Mouse (Mus musculus) MEL (cell line): ENCODE results near the gene Cgrrf1.

Source experiments
- BHLHE40 ChIP-seq: IDR thresholded peaks from 2 replicates; pipeline ENCODE4 v1.6.1; 2012; ENCODE audit warnings: low read depth, mild to moderate bottlenecking, inconsistent platforms, low read length, improper control_type of control experiment, borderline replicate concordance
- CTCF ChIP-seq, 3 experiments: IDR thresholded peaks in 2 of 3; conservative IDR thresholded peaks in 1 of 3; 2 replicates each; pipeline ENCODE4 v1.5.1; 2011 to 2012; ENCODE audit warnings: low read length in 3 of 3, low read depth in 2 of 3, mild to moderate bottlenecking in 2 of 3, improper control_type of control experiment in 1 of 3, inconsistent platforms in 1 of 3, mixed read lengths in 1 of 3, moderate library complexity in 1 of 3; ENCODE audit not compliant: control insufficient read depth in 1 of 3, insufficient read depth in 1 of 3, poor library complexity in 1 of 3, severe bottlenecking in 1 of 3
- EP300 ChIP-seq, 2 experiments: IDR thresholded peaks; 2 replicates each; pipeline ENCODE4 v1.6.1; 2011; ENCODE audit warnings: improper control_type of control experiment in 2 of 2, low read length in 2 of 2, low read depth in 1 of 2, mild to moderate bottlenecking in 1 of 2
- HCFC1 ChIP-seq: IDR thresholded peaks from 2 replicates; pipeline ENCODE4 v1.6.1; 2012; ENCODE audit warnings: low read depth, mild to moderate bottlenecking, inconsistent platforms, low read length, improper control_type of control experiment, moderate library complexity
- MAX ChIP-seq: IDR thresholded peaks from 2 replicates; pipeline ENCODE4 v1.6.1; 2011; ENCODE audit warnings: low read length, improper control_type of control experiment
- MYC ChIP-seq: IDR thresholded peaks from 2 replicates; pipeline ENCODE4 v1.6.1; 2011; ENCODE audit warnings: low read depth, mild to moderate bottlenecking, low read length, improper control_type of control experiment, moderate library complexity
- POLR2A ChIP-seq, 2 experiments: IDR thresholded peaks; 2 replicates each; pipeline ENCODE4 v1.6.1; 2011 to 2012; ENCODE audit warnings: low read length in 2 of 2, mild to moderate bottlenecking in 2 of 2, control low read depth in 1 of 2, improper control_type of control experiment in 1 of 2, low read depth in 1 of 2, moderate library complexity in 1 of 2; ENCODE audit not compliant: control insufficient read depth in 1 of 2, insufficient read depth in 1 of 2, poor library complexity in 1 of 2
- POLR2AphosphoS5 ChIP-seq: IDR thresholded peaks from 2 replicates; pipeline ENCODE4 v1.6.1; 2012; ENCODE audit warnings: low read depth, borderline replicate concordance, mild to moderate bottlenecking, inconsistent platforms, low read length, moderate library complexity, mixed read lengths
- TAL1 ChIP-seq: IDR thresholded peaks from 2 replicates; pipeline ENCODE4 v1.6.1; 2012; ENCODE audit warnings: mild to moderate bottlenecking, inconsistent platforms, low read length, moderate library complexity, mixed read lengths
- TBP ChIP-seq: IDR thresholded peaks from 2 replicates; pipeline ENCODE4 v1.8.0; 2011; ENCODE audit warnings: low read depth, low read length, improper control_type of control experiment
- USF1 ChIP-seq: IDR thresholded peaks from 2 replicates; pipeline ENCODE4 v1.6.1; 2014; ENCODE audit warnings: low read depth, mild to moderate bottlenecking, inconsistent platforms, low read length, improper control_type of control experiment, moderate library complexity
- USF2 ChIP-seq, 2 experiments: IDR thresholded peaks; 2 replicates each; pipeline ENCODE4 v1.6.1; 2011 to 2012; ENCODE audit warnings: improper control_type of control experiment in 2 of 2, low read length in 2 of 2, borderline replicate concordance in 1 of 2, inconsistent platforms in 1 of 2, low read depth in 1 of 2, mild to moderate bottlenecking in 1 of 2; ENCODE audit not compliant: insufficient read depth in 1 of 2
- ZNF384 ChIP-seq: IDR thresholded peaks from 2 replicates; pipeline ENCODE4 v1.6.1; 2012; ENCODE audit warnings: low read depth, mild to moderate bottlenecking, inconsistent platforms, low read length, improper control_type of control experiment

DNA sequence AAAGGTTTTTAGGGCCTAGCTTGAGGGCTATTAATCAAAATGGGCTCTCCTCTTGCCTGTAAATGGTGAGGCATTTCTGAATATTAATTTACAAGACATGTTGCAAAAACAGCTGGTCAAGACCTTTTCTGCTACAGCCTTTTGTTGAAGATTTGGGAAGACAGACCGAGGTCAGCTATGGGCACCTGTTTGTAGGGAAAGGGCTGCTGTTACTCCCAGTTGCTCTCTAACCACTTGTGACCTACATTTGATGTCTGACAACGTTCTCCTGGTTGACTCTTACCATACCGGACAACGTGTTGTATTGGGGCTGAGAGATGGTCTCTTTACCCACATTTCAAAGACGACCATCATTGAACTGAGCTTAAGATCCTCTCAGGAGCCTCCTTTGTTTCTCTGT lies 66.0 kb downstream of the Cgrrf1 start:
- TF ChIP-seq CTCF (IDR thresholded peaks at IDR 0.05 in 2 of 3, conservative IDR thresholded peaks at IDR 0.05 in 1 of 3; ENCODE audit: control insufficient read depth in 1 of 3, insufficient read depth in 1 of 3, low read depth in 2 of 3, low read length in 3 of 3, poor library complexity in 1 of 3, severe bottlenecking in 1 of 3) = no peak
- no peak for TF ChIP-seq POLR2A (IDR thresholded peaks at IDR 0.05; ENCODE audit: control insufficient read depth in 1 of 2, insufficient read depth in 1 of 2, low read depth in 1 of 2, low read length in 2 of 2, poor library complexity in 1 of 2)
- no peak for TF ChIP-seq USF1
- no peak for TF ChIP-seq USF2 (IDR thresholded peaks at IDR 0.05; ENCODE audit: borderline replicate concordance in 1 of 2, insufficient read depth in 1 of 2, low read depth in 1 of 2, low read length in 2 of 2)
- no peak for TF ChIP-seq MAX
- no peak for TF ChIP-seq EP300 (IDR thresholded peaks at IDR 0.05; ENCODE audit: low read depth in 1 of 2, low read length in 2 of 2)
- TF ChIP-seq HCFC1 = no peak
- no peak for TF ChIP-seq MYC
- TF ChIP-seq TBP = no peak
- TF ChIP-seq ZNF384 = no peak
- TF ChIP-seq BHLHE40 = no peak
- no peak for TF ChIP-seq TAL1
- no peak for TF ChIP-seq POLR2AphosphoS5
